Comparison of ENCODE assay signal across 8 mouse cellular contexts in genomic region chr12:87471964-87472786, GRCm38 (mm10). TPM values are rescaled to one million over a fixed set of nuclear protein-coding genes. Genes with fewer than 3 reads are reported as not detected.
DNase-seq lines count a peak whose midpoint lies in the region; ATAC-seq and TF ChIP-seq lines count a peak whose summit lies in the region.

TSS of gene Snw1 (minus strand) at chr12:87472274.

- peak; percentile 83; the same call in 1 of the 2 replicates for TF ChIP-seq POLR2A in bone marrow, adult 2 months (IDR thresholded peaks at IDR 0.05; ENCODE audit: borderline replicate concordance, control insufficient read depth, low read depth, low read length)
- TF ChIP-seq POLR2A in limb, embryonic 14.5 days (IDR thresholded peaks at IDR 0.05; ENCODE audit: borderline replicate concordance, extremely low read depth, insufficient read depth, insufficient read length): peak; percentile 91; the same call in 1 of the 2 replicates

- peaks cover 2% of the 10 kb centered on the region; the same call in 1 of the 2 replicates for H3K4me1 ChIP-seq in bone marrow, adult 2 months (ENCODE audit: control insufficient read depth, insufficient read depth, low read length)
- peaks cover 12% of the 10 kb centered on the region for H3K4me1 ChIP-seq in embryonic facial prominence, embryonic 15.5 days
- H3K4me1 ChIP-seq in limb, embryonic 14.5 days (ENCODE audit: control insufficient read depth, insufficient read depth, low read length): peaks cover 9% of the 10 kb centered on the region
- peaks cover 4% of the 10 kb centered on the region; the same call in 1 of the 2 replicates for H3K4me1 ChIP-seq in midbrain, postnatal 0 days (ENCODE audit: insufficient read depth, low read length)

- peak within 1 kb of the TSS; percentile 79 for H3K9ac ChIP-seq in embryonic facial prominence, embryonic 15.5 days
- peak within 1 kb of the TSS; percentile 94 for H3K9ac ChIP-seq in limb, embryonic 14.5 days (ENCODE audit: low read depth, low read length, severe bottlenecking)
- H3K9ac ChIP-seq in midbrain, postnatal 0 days (replicated peaks; ENCODE audit: low read length, poor library complexity, severe bottlenecking): peak within 1 kb of the TSS; percentile 77

- peak; percentile 94 for ATAC-seq in embryonic facial prominence, embryonic 15.5 days (ENCODE audit: insufficient number of reproducible peaks, low FRiP score, low TSS enrichment, low read depth)
- ATAC-seq in limb, embryonic 14.5 days (ENCODE audit: low FRiP score, low read depth): peak; percentile 96
- ATAC-seq in midbrain, postnatal 0 days (ENCODE audit: low FRiP score): peak; percentile 96

- TF ChIP-seq CTCF in bone marrow, adult 2 months (IDR thresholded peaks at IDR 0.05; ENCODE audit: control insufficient read depth, insufficient read depth, low read length): no peak
- TF ChIP-seq CTCF in midbrain, postnatal 0 days (IDR thresholded peaks at IDR 0.05): 0 out of 2 replicates have a peak, but pooled peaks have one; percentile 6

- DNase-seq in 416B (ENCODE audit: low read depth): peak; percentile 95
- peak; percentile 95 for DNase-seq in heart, adult 8-10 months (ENCODE audit: low spot score)
- peak; percentile 97 for DNase-seq in kidney, adult 9 months
- DNase-seq in limb, embryonic 14.5 days (ENCODE audit: low spot score): peak; percentile 98
- peak; percentile 98 for DNase-seq in midbrain, postnatal 0 days (ENCODE audit: low spot score)
- peak; percentile 82 to 85 for DNase-seq in spleen, postnatal 14 days (ENCODE audit: low spot score in 2 of 2)

- H3K4me3 ChIP-seq in bone marrow, adult 2 months (replicated peaks; ENCODE audit: control insufficient read depth, low read depth, low read length): peak within 1 kb of the TSS; percentile 91
- peak within 1 kb of the TSS; percentile 84 for H3K4me3 ChIP-seq in embryonic facial prominence, embryonic 15.5 days (replicated peaks)
- peak within 1 kb of the TSS; percentile 77 for H3K4me3 ChIP-seq in limb, embryonic 14.5 days (replicated peaks; ENCODE audit: low read length)
- H3K4me3 ChIP-seq in midbrain, postnatal 0 days (ENCODE audit: low read depth, low read length): peak within 1 kb of the TSS; percentile 80

- H3K27ac ChIP-seq in bone marrow, adult 2 months (ENCODE audit: control insufficient read depth, insufficient read depth, low read depth, low read length, poor library complexity): peak within 1 kb of the TSS; percentile 49
- H3K27ac ChIP-seq in embryonic facial prominence, embryonic 15.5 days (replicated peaks): peak within 1 kb of the TSS; percentile 89
- peak within 1 kb of the TSS; percentile 91 for H3K27ac ChIP-seq in limb, embryonic 14.5 days (replicated peaks; ENCODE audit: low read depth, low read length)
- H3K27ac ChIP-seq in midbrain, postnatal 0 days (ENCODE audit: low read depth, low read length): peak within 1 kb of the TSS; percentile 93

- H3K9me3 ChIP-seq in embryonic facial prominence, embryonic 15.5 days (replicated peaks): no peaks in the 10 kb centered on the region
- no peaks in the 10 kb centered on the region for H3K9me3 ChIP-seq in limb, embryonic 14.5 days (ENCODE audit: control insufficient read depth, low read length)
- no peaks in the 10 kb centered on the region for H3K9me3 ChIP-seq in midbrain, postnatal 0 days (ENCODE audit: low read length)

- peak within 1 kb of the TSS; percentile 56 for H3K4me2 ChIP-seq in embryonic facial prominence, embryonic 15.5 days (replicated peaks)
- H3K4me2 ChIP-seq in limb, embryonic 14.5 days (replicated peaks; ENCODE audit: low read depth, low read length, severe bottlenecking): peak within 1 kb of the TSS; percentile 72
- peak within 1 kb of the TSS; percentile 56 for H3K4me2 ChIP-seq in midbrain, postnatal 0 days (ENCODE audit: low read depth, low read length, poor library complexity, severe bottlenecking)

- no peaks in the 10 kb centered on the region for H3K27me3 ChIP-seq in embryonic facial prominence, embryonic 15.5 days
- H3K27me3 ChIP-seq in limb, embryonic 14.5 days (ENCODE audit: control insufficient read depth, insufficient read depth, low read length): no peaks in the 10 kb centered on the region
- no peaks in the 10 kb centered on the region for H3K27me3 ChIP-seq in midbrain, postnatal 0 days (ENCODE audit: insufficient read depth, low read length)

- 3% methylated on average over 45 of the region's 45 CpGs for WGBS in bone marrow, adult 2 months
- WGBS in embryonic facial prominence, embryonic 15.5 days: 3% methylated on average over 45 of the region's 45 CpGs
- WGBS in limb, embryonic 14.5 days: 3% methylated on average over 43 of the region's 45 CpGs
- 2% methylated on average over 45 of the region's 45 CpGs for WGBS in midbrain, postnatal 0 days

- peaks cover 13% of the 10 kb centered on the region; the same call in 1 of the 2 replicates for H3K36me3 ChIP-seq in embryonic facial prominence, embryonic 15.5 days
- H3K36me3 ChIP-seq in limb, embryonic 14.5 days (ENCODE audit: control insufficient read depth, insufficient read depth, low read length): peaks cover 18% of the 10 kb centered on the region
- H3K36me3 ChIP-seq in midbrain, postnatal 0 days (ENCODE audit: insufficient read depth, low read length): 0 out of 2 replicates have a peak, but pooled peaks cover 5% of the 10 kb centered on the region

RNA-seq across cellular contexts. Expression of gene Snw1, which starts in this region (rescaled TPM):
- 30.9 and 48.6 TPM in 2 replicates for polyA plus RNA-seq in bone marrow, adult 2 months (2011; ENCODE audit: insufficient read depth, insufficient read length, low replicate concordance, missing spikeins)
- 113 and 121 TPM in 2 replicates for polyA plus RNA-seq in embryonic facial prominence, embryonic 15.5 days (2015; fragmentation: Nextera tagmentation; extraction: Ambion mirVana)
- total RNA-seq in heart, adult 8-10 months (2022): 10 to 100 TPM; 40.2 to 51.7 (median 44.9) TPM
- 30.8 and 45.3 TPM in 2 replicates for polyA plus RNA-seq in limb, embryonic 14.5 days (2012; rRNA removed)
- 125 and 134 TPM in 2 replicates for polyA plus RNA-seq in limb, embryonic 14.5 days (2014; fragmentation: Nextera tagmentation; extraction: Ambion mirVana)
- 36.0 and 37.8 TPM in 2 replicates for total RNA-seq in midbrain, postnatal 0 days (2014; rRNA removed)
- 82.7 and 87.9 TPM in 2 replicates for polyA plus RNA-seq in midbrain, postnatal 0 days (2015; fragmentation: Nextera tagmentation; extraction: Ambion mirVana)

Comparison
In these comparisons a context has a peak if more than half of its experiments do, and no peak if none do; other contexts are left out.
1. Peak in every context shown above with its lines: DNase-seq, ATAC-seq, H3K4me3 ChIP-seq and H3K27ac ChIP-seq.